Comparison of ENCODE assay signal across 18 mouse cellular contexts in the genomic region with DNA sequence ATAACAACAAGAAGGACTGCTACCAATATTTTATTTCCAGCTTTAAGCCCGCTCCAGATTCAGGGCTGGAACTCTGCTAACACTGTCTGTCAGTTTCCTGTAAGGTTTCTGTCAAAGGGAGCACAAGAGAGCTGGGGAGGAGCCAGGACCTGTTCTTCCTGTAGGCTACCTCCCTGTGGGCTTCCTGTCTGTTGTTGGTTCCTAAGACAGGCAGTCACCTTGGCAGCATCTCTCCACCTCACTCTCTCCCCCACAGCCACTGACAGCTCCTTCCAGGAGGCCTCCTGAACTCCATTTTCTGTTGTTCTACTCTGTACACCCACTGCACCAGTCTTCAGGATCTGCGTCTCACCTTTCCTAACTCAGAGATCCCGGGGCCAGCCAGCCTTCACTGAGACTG. TPM values are rescaled to one million over a fixed set of nuclear protein-coding genes. Genes with fewer than 3 reads are reported as not detected.
A peak's percentile ranks its signal among the peaks of the same experiment; 100 is the strongest.
DNase-seq lines count a peak whose midpoint lies in the region; ATAC-seq and TF ChIP-seq lines count a peak whose summit lies in the region.
"Had no signal": no experiment of that assay in that cellular context is flagged by ENCODE, and none has a peak within 500 bp of the region (broad histone marks: within the 10 kb centered on the region; RNA-seq: fewer than 3 reads in every experiment).

No protein-coding gene starts in this region.

- intact Hi-C loops in heart, postnatal 25 days (cut with DNase I), result no loop called here

- TF ChIP-seq CTCF in lung, adult 2 months (IDR thresholded peaks at IDR 0.05; ENCODE audit: insufficient read depth, low read length), result no peak

- H3K4me3 ChIP-seq in lung, adult 2 months (replicated peaks; ENCODE audit: extremely low read depth, low read depth, low read length), result no peak overlapping the region
- H3K4me3 ChIP-seq: embryonic facial prominence, embryonic 15.5 days; liver, embryonic 15.5 days; neural tube, embryonic 12.5 days had no signal

- DNase-seq in heart, adult 11 months, result peak; percentile 72
- no peak for DNase-seq in heart, postnatal 25 days (ENCODE audit: low spot score)
- DNase-seq in urinary bladder, postnatal 14 days (ENCODE audit: low spot score), result peak; percentile 26
- DNase-seq in urinary bladder, postnatal 10 days (ENCODE audit: low spot score), result no peak
- peak; percentile 16 for DNase-seq in thymus, postnatal 4 days
- no peak for DNase-seq in layer of hippocampus, postnatal 14 days (ENCODE audit: low spot score in 2 of 2)
- DNase-seq in lung, adult 2 months, result no peak
- DNase-seq: adrenal gland, adult 8-10 months; cerebellum, adult 11 months; heart, postnatal 14 days; kidney, adult 11 months; layer of hippocampus, postnatal 36 days had no signal

- H3K4me1 ChIP-seq in lung, adult 2 months (ENCODE audit: control insufficient read depth, insufficient read depth, low read length), result no peaks in the 10 kb centered on the region
- H3K4me1 ChIP-seq: embryonic facial prominence, embryonic 15.5 days; liver, embryonic 15.5 days; neural tube, embryonic 12.5 days had no signal

- 0 out of 2 replicates have a peak, but pooled peaks have one; percentile 15 for ATAC-seq in megakaryocyte, adult 5-6 weeks (ENCODE audit: poor library complexity, severe bottlenecking)
- ATAC-seq: forebrain, embryonic 16.5 days; lung, postnatal 0 days had no signal

- TF ChIP-seq POLR2A in lung, adult 2 months (IDR thresholded peaks at IDR 0.05; ENCODE audit: borderline replicate concordance, extremely low read depth, low read depth, low read length), result no peak

- 71% methylated on average over 3 of the region's 3 CpGs for WGBS in lung, adult 2 months

RNA-seq across cellular contexts. Expression of a gene that starts 49.3 kb away (rescaled TPM):
- 10 to 100 TPM; 31.4 to 33.1 TPM for total RNA-seq in heart, postnatal 25 days (2021)
- 324 and 340 TPM in 2 replicates for total RNA-seq in megakaryocyte, adult 5-6 weeks (2015)
- total RNA-seq in megakaryocyte, adult 5-6 weeks (2017), result 83.8 and 92.4 TPM in 2 replicates
- total RNA-seq in layer of hippocampus, postnatal 14 days (2021), result 100 to 1,000 TPM; 181 to 190 TPM
- polyA plus RNA-seq in lung, adult 2 months (2012; rRNA removed), result 68.5 and 71.7 TPM in 2 replicates

Comparison
In these comparisons a context has a peak if more than half of its experiments do, and no peak if none do; other contexts are left out.
1. DNase-seq: peak in heart, adult 11 months (single experiment), urinary bladder, postnatal 14 days (single experiment) and thymus, postnatal 4 days (single experiment); none in heart, postnatal 25 days (single experiment), urinary bladder, postnatal 10 days (single experiment), layer of hippocampus, postnatal 14 days (0 of 2) and lung, adult 2 months (single experiment).